14 mouse cellular contexts compared by ENCODE assay signal in genomic region chr8:49998281-49999037, GRCm38 (mm10).
DNase-seq lines count a peak whose midpoint lies in the region; ATAC-seq and TF ChIP-seq lines count a peak whose summit lies in the region.
"Had no signal": no experiment of that assay in that cellular context is flagged by ENCODE, and none has a peak within 500 bp of the region (broad histone marks: within the 10 kb centered on the region; RNA-seq: fewer than 3 reads in every experiment).

No protein-coding gene starts in this region.

- intact Hi-C loops in gastrocnemius, postnatal 14 days (cut with DNase I; ENCODE audit: low total_unique reads): no loop called here

- no peaks in the 10 kb centered on the region for H3K27me3 ChIP-seq in embryonic facial prominence, embryonic 14.5 days (replicated peaks; ENCODE audit: control insufficient read depth, insufficient read depth, low read length)
- H3K27me3 ChIP-seq in midbrain, embryonic 10.5 days (ENCODE audit: low read depth, poor library complexity, severe bottlenecking): peaks cover 80% of the 10 kb centered on the region
- H3K27me3 ChIP-seq: embryonic facial prominence, embryonic 13.5 days had no signal

- H3K27ac ChIP-seq in layer of hippocampus, adult 2 months: no peak overlapping the region
- H3K27ac ChIP-seq in embryonic facial prominence, embryonic 14.5 days (replicated peaks; ENCODE audit: low read depth, low read length): no peak overlapping the region
- no peak overlapping the region for H3K27ac ChIP-seq in midbrain, embryonic 10.5 days (replicated peaks)
- H3K27ac ChIP-seq: embryonic facial prominence, embryonic 13.5 days; gastrocnemius, adult 2 months had no signal

- DNase-seq in layer of hippocampus, adult 2 months (ENCODE audit: low spot score in 2 of 2): no peak
- no peak for DNase-seq in layer of hippocampus, postnatal 10 days (ENCODE audit: low spot score in 2 of 2)
- DNase-seq in embryonic facial prominence, embryonic 14.5 days (ENCODE audit: low spot score): peak; percentile 49
- peak; percentile 15 for DNase-seq in midbrain, embryonic 10.5 days (ENCODE audit: low spot score)
- DNase-seq in retina, postnatal 1 day: peak; percentile 78
- no peak for DNase-seq in urinary bladder, postnatal 14 days (ENCODE audit: low spot score)
- DNase-seq in gastrocnemius, postnatal 14 days: no peak
- DNase-seq: adrenal gland, postnatal 10 days; cerebellum, adult 11 months; gastrocnemius, adult 2 months; kidney, postnatal 10 days; lung, postnatal 10 days had no signal

- H3K4me2 ChIP-seq in embryonic facial prominence, embryonic 14.5 days (ENCODE audit: low read depth, low read length): no peak overlapping the region
- H3K4me2 ChIP-seq: embryonic facial prominence, embryonic 13.5 days had no signal

- H3K9me3 ChIP-seq in embryonic facial prominence, embryonic 14.5 days (ENCODE audit: control insufficient read depth, low read length): no peaks in the 10 kb centered on the region
- H3K9me3 ChIP-seq in midbrain, embryonic 10.5 days (replicated peaks): no peaks in the 10 kb centered on the region
- H3K9me3 ChIP-seq: embryonic facial prominence, embryonic 13.5 days had no signal

- WGBS in embryonic facial prominence, embryonic 14.5 days: 30% methylated on average over 8 of the region's 8 CpGs
- 22% methylated on average over 8 of the region's 8 CpGs for WGBS in midbrain, embryonic 10.5 days

- no peaks in the 10 kb centered on the region for H3K4me1 ChIP-seq in embryonic facial prominence, embryonic 14.5 days (ENCODE audit: control insufficient read depth, insufficient read depth, low read length)
- peaks cover 6% of the 10 kb centered on the region; the same call in 1 of the 2 replicates for H3K4me1 ChIP-seq in midbrain, embryonic 10.5 days
- H3K4me1 ChIP-seq: embryonic facial prominence, embryonic 13.5 days had no signal

- H3K36me3 ChIP-seq in embryonic facial prominence, embryonic 14.5 days (ENCODE audit: control insufficient read depth, insufficient read depth, low read length): no peaks in the 10 kb centered on the region
- no peaks in the 10 kb centered on the region for H3K36me3 ChIP-seq in midbrain, embryonic 10.5 days
- H3K36me3 ChIP-seq: embryonic facial prominence, embryonic 13.5 days had no signal

- ATAC-seq in embryonic facial prominence, embryonic 14.5 days (ENCODE audit: low read depth): peak; percentile 68
- no peak for ATAC-seq in erythroid progenitor cell, adult 5-6 weeks (replicated peaks; ENCODE audit: low FRiP score, poor library complexity, severe bottlenecking)

- no peak overlapping the region for H3K9ac ChIP-seq in embryonic facial prominence, embryonic 14.5 days (ENCODE audit: low read depth, low read length)
- H3K9ac ChIP-seq: embryonic facial prominence, embryonic 13.5 days had no signal

- TF ChIP-seq CTCF in layer of hippocampus, adult 2 months (conservative IDR thresholded peaks at IDR 0.05): peak; percentile 52

- H3K4me3 ChIP-seq in layer of hippocampus, adult 2 months: no peak overlapping the region
- no peak overlapping the region for H3K4me3 ChIP-seq in embryonic facial prominence, embryonic 14.5 days (ENCODE audit: low read depth, low read length)
- H3K4me3 ChIP-seq in midbrain, embryonic 10.5 days: no peak overlapping the region
- H3K4me3 ChIP-seq: embryonic facial prominence, embryonic 13.5 days; gastrocnemius, adult 2 months had no signal

Comparison
In these comparisons a context has a peak if more than half of its experiments do, and no peak if none do; other contexts are left out.
1. DNase-seq: peak in embryonic facial prominence, embryonic 14.5 days (single experiment), midbrain, embryonic 10.5 days (single experiment) and retina, postnatal 1 day (single experiment); none in layer of hippocampus, adult 2 months (0 of 2), layer of hippocampus, postnatal 10 days (0 of 2), urinary bladder, postnatal 14 days (single experiment) and gastrocnemius, postnatal 14 days (single experiment).